Mouse (Mus musculus) kidney, adult 9 months (tissue): ENCODE data around the gene Adgra3.

Source experiments
- DNase-seq: peaks from one replicate; pipeline ENCODE4 v3.0.0; 2022

Adgra3 gene

GRCm38 (mm10) chr5:50031288-50031687 lies 27.5 kb downstream of the Adgra3 start:
- DNase-seq: peak; percentile 65

- no peak for DNase-seq
These were observed 29.1 kb downstream of the Adgra3 start for GRCm38 (mm10) chr5:50029662-50030061.

DNA sequence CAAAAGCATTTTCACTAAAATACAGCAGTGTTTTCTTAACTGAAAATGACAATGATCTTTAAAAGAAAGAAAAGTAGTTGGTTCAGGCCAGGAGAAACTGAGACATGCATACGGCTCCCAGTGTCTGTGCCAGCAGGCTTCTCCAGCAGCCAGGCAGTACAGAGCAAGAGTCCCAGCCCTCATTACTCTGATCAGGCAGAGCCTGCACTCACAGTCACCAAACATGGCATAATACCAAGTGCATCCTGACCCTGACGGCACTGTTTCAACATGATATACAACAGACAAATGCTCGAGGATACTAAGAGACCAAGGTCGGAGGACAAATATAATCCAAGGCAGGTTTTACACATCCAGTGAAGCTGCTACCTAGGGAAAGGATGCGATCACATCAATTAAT lies 31.2 kb downstream of the Adgra3 start:
- peak; percentile 32 for DNase-seq

- no peak for DNase-seq
These were observed 31.8 kb downstream of the Adgra3 start for GRCm38 (mm10) chr5:50027001-50027400.

GRCm38 (mm10) chr5:50026148-50026547 lies 32.7 kb downstream of the Adgra3 start:
- no peak for DNase-seq

DNA sequence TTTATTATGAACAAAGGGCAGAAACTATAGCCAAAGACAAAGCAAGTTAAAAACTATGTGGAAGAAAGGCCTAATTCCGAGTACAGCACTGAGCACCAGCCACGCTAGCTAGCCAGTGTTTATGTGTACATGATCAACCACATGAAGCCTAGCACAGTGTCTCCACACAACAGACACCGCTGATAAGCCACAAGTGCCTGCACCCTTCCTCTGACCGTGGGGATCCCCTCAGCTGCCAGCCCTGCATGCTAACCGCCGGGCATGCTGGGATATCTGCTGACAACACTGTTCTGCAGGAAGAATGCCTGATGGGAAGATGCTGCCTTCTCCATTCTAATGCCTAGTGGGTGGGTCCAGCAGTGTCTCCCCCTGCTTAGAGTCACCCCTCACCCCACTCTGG lies 34.7 kb downstream of the Adgra3 start:
- DNase-seq: no peak

DNA sequence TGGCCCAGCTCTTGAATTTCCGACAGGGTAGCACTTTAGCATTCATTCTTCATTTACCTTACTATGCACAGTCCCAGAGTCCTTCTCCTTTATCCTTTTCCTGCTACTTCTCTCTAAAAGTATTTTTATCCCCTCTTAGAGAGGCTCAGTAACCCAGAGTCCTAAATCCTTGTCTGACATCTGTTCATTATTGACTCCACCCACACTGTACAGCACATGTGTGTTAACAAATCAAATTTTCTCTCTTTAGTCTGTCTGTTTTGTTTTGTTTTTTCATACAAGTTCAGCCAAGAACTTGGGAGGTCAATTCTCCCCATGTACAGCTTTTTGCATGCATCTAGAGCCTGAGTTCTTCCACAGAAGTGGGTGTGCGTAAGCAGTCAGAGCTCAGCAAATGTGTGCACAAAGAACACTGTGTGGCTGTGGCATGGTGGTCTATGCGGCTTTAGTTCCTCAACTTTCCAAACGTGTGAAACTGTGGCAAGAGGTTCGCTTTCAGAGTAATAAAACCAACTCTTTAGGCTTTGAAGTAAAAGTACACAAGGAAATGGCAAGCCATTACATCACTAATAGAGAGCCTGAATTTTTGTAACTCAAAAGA lies 42.7 kb downstream of the Adgra3 start:
- DNase-seq: no peak

DNA sequence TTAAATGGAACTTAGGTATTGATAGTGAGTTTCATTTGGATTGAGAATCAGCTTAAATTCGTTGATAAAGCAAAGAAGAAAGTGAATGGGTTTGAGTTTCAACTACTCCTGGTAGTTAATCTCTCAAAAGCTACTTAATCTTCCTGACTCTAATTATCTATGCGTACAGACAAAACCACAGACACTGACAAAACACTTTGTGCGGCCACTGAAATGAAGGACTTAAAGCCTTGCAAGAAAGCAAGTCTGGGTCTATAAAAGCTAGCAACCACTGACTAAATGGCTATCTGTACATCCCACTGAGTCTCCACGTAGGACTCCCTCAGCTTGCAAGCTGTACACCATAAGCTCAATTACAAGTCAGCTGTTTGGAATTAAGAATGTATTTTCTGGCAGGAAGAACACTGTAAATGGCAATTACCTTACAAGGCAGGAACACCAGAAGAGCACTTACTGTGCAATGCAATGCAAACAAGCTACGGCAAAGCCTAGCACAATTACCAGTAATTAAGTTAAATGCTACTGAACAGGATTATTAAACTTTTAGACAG lies 43.6 kb downstream of the Adgra3 start:
- DNase-seq: no peak

DNA sequence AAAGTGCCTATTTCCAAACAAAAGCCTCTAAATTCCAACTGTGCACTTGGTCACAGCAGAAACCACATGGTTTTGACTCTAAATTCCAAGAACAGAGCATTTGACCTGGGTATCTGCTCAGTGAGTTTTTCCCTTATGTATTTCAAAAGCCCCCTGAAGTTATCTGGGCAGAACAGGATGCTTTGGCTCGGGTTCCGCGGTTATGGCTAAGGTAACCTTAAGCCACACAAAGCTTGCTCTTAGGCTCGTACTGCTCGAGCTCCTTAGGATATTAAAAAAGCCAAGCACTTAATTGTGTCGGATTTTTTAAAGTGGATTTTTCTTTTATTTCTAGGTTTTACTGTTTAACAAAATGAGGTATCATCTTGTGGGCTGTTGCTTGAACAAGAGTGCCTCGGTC lies 44.1 kb downstream of the Adgra3 start:
- DNase-seq: no peak

- DNase-seq: no peak
These were observed 44.8 kb downstream of the Adgra3 start for GRCm38 (mm10) chr5:50013965-50014364.

- DNase-seq: no peak
These were observed 50.0 kb downstream of the Adgra3 start for GRCm38 (mm10) chr5:50008841-50009240.

DNA sequence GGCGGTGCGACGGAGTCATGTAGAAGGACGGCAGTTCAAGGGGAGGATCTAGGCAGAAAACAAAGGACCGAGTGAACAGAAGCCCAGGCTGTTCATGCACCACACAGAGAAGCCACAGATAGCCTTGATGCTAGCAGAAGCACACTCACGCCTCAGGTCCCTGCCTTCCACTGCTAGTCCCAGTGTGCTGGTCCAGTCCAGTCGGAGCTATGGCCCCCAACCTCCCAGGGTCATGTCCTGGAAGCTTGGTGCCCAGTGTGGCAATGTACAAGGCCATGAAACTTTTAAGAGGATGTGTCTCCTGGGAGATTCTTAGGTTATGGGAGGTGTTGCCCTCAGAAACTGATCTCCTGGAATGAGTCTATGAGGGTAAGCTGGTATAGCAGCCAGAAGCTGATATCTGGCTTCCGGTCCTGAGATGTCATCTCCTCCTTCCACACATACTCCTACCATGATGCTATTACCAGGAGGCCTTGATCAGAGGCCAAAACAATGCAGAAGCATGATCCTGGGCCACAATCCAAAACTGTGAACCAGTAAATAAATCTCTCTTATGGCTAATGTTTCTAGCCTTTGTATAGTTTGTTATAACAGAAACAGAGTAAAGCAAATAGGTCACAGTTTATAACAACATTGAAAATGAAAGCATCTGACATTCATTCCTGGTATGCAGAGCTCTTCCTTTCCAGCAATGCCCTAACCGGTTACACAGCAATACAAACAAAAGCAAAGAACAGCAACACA lies 51.7 kb downstream of the Adgra3 start:
- peak; percentile 18 for DNase-seq

- DNase-seq: peak; percentile 36
These were observed 56.5 kb downstream of the Adgra3 start for GRCm38 (mm10) chr5:50002269-50002668.

DNA sequence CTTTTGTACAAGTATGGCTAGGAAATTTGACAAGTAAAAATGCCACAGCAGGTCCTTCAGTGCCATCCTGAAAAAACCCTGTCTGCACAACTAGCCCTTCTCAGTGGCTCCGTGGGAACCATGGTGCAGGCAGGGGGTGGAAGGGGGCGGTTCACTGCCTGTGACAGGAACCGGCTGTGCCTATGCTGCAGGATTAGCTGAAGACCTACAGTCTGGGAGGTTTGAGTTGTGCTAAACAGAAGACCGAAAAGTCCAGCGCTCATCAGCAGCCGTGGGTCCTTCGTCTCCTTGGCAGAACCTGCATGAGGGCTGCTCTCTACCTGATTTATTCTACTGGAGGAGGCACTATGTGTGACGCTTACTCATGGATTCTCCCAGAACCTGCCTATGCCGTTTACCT lies 59.0 kb downstream of the Adgra3 start:
- no peak for DNase-seq

DNA sequence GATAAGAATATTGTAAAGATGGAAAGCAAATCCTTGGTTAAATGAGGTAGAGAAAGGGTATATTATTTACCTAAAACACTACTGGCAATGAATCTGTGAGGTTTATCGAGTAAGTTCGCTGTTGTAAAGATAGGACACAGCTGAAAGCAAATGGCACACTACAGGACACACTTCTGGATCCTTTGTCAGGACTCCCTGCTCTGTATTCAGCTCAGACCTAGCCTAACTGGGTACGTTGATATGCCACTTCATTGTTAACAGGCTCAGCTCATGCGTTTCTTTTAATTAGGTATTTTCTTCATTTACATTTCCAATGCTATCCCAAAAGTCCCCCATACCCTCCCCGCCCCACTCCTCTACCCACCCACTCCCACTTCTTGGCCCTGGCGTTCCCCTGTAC lies 61.8 kb downstream of the Adgra3 start:
- no peak for DNase-seq

DNA sequence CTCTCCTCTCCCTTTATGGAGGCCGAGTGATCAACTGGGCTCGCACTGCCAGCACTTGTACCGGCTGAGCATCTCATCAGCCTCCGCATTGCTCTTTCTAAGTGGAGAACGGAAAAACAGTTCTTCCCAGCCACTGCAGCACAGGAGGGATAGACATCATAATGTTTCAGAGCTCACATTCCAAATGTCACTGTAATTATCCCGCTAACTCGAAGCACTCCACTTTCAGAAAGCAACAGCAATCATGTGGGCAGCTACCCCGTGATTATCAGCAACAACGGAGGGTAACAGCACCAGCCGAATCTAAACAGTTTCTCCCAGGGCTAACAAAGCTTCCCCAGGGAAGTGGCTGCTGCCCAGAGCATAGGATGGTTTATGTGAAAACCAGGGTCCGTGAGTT lies 62.3 kb downstream of the Adgra3 start:
- no peak for DNase-seq

DNA sequence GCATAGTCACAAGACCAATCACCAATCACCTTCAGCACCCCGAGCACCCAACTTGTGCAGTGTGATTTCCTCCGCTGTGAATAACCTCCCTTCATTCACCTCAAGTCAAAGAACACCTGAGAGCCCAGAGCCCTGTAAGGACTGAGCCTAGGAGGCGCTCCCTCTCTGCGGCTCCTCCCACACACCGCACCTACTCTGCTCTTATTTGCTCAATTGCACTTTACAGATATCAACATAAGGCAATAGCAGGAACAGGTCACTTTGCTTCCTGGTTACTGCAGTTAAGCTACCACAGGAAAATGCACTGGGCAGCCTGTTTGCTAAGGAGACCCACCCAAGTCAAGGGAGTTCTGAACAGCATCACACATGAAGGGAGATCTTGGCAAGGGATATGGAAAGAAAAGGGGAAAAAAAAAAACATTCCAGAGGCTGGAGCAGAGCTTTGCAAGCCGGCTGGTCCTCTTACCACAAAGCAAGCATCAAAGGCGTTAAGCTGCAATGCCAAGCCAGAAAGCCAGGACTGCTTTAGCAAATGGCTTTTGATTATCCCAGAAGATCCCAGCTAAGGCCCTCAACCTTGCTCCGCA lies 68.0 kb downstream of the Adgra3 start:
- DNase-seq: no peak

DNA sequence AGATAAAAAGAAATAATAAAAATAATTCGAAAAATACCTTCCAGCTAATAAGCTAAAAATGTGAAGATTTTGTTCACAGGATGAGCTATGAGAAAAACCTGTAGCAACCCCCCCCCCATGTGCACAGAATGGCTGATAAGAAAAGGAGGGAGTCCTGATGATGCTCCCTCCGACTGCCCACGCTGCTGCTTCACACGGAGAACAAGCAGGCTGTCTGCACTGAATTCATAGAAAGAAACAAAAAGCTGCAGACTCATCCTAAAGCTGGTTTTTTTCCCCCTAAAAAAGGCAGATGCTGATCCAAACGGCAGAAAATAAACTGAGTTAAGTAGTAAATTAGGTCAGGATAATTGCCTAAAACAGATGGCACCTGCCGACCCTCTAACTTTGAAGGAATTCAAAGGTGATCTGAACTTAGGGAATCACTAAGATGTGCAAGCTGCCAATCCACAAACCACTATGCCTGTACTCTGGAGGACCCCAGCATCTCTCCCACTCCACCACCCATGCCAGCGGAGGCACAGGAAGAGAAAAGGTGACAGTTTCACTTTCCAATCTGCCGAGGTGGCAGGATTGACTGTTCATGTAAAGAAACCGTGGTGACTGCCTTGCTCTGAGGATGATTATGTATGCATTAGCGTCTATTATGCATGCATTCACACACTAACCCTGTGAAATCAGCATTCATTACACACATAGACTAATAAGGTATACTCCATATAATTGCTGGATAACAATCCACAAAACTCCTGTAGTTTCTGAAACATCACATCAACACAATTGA lies 70.6 kb downstream of the Adgra3 start:
- no peak for DNase-seq

DNA sequence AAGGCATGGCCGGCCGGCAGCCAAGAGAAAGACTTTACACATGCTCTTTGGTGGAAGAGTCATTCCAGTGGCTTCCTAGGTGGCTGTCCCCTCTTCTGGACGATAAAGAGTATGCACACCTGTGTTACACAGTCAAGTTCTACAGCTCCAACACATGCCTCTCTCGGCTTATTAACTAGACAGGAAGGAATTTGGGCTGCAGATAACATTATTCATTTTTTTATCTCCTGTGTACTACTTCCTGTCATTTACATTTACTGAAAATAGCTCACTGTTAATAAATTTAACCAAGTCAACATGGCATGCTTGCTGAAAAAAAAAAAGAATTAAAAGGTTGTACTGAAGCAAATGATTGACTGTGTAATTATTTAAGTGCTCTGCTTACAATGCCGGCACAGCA lies 78.1 kb downstream of the Adgra3 start:
- DNase-seq: no peak

GRCm38 (mm10) chr5:49979246-49979645 lies 79.6 kb downstream of the Adgra3 start:
- no peak for DNase-seq

GRCm38 (mm10) chr5:49975971-49976370 lies 82.8 kb downstream of the Adgra3 start:
- DNase-seq: peak; percentile 82

DNA sequence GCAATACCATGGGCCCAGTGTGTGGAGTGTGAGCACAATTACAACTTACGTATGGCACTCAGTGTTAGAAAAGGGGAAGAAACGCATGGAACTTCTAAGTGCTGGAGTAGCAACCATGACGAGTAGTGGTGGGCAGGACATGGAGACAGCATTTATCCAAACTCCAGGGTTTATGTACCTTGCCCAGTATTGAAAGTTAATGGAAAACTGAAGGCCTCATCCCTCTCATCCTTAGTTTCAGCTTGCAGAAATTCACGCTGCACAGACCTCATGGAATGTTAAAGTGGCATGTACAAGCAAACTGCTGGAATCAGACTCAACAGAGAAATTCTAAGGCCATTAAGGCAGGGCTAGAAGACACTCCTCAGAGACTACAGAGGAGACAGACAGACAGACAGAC lies 84.6 kb downstream of the Adgra3 start:
- peak; percentile 45 for DNase-seq

DNA sequence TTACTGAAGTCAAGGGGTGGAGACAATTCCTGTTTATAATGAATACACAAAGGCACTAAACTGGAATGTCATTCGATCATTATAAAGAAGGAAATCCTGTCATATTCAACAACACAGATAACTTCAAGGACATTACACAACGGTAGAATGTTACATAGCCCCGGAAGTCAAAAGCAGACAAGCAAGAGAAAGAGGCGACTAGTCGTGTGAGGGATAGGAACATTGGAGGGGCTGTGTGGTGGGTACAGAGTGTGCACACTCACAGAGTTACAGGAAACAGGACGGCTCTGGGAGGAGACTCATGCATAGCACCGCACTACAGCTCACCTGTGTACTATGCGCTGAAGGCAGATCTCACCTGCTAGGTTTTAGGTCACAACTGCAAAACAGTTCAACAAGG lies 89.1 kb downstream of the Adgra3 start:
- DNase-seq: no peak
